Mouse (Mus musculus) stomach, embryonic 16.5 days (tissue): ENCODE data around the gene Ephb4. TPM values are rescaled to one million over a fixed set of nuclear protein-coding genes. Genes with fewer than 3 reads are reported as not detected.

Source experiments
- ATAC-seq: fragments of 200-750 bp; cut with Nextera tagmentation; 2 replicates; pipeline ENCODE4 v1.8.0; 2017; ENCODE audit warnings: moderate number of reproducible peaks, moderate TSS enrichment; ENCODE audit not compliant: insufficient read depth, low FRiP score
- H3K27ac ChIP-seq: fragments of 300-500 bp; sonication (generic); 2 replicates; pipeline ENCODE4 v1.5.1; 2014; ENCODE audit warnings: low read length
- H3K27me3 ChIP-seq: fragments of 300-500 bp; sonication (generic); 2 replicates; pipeline ENCODE4 v1.6.1; 2014; ENCODE audit warnings: low read length, control low read depth, mixed read lengths; ENCODE audit not compliant: control insufficient read depth, insufficient read depth
- H3K36me3 ChIP-seq: fragments of 300-500 bp; sonication (generic); 2 replicates; pipeline ENCODE4 v1.6.1; 2014; ENCODE audit warnings: low read length; ENCODE audit not compliant: control insufficient read depth, insufficient read depth
- H3K4me1 ChIP-seq: fragments of 300-500 bp; sonication (generic); 2 replicates; pipeline ENCODE4 v1.6.1; 2014; ENCODE audit warnings: low read length, control low read depth, mixed read lengths; ENCODE audit not compliant: control insufficient read depth, insufficient read depth
- H3K4me2 ChIP-seq: fragments of 300-500 bp; sonication (generic); 2 replicates; pipeline ENCODE4 v1.6.1; 2014; ENCODE audit warnings: low read depth, low read length, mixed read lengths
- H3K4me3 ChIP-seq: fragments of 300-500 bp; sonication (generic); replicated peaks from 2 replicates; pipeline ENCODE4 v1.5.1; 2014; ENCODE audit warnings: mild to moderate bottlenecking, low read length
- H3K9ac ChIP-seq: fragments of 300-500 bp; sonication (generic); 2 replicates; pipeline ENCODE4 v1.6.1; 2014; ENCODE audit warnings: low read length
- H3K9me3 ChIP-seq: fragments of 300-500 bp; sonication (generic); replicated peaks from 2 replicates; pipeline ENCODE4 v1.6.1; 2016; ENCODE audit warnings: low read length, control low read depth; ENCODE audit not compliant: control insufficient read depth
- WGBS: fragments of 180-500 bp; shearing (Covaris S2); extraction: QIAGEN DNeasy Blood & Tissue Kit; methylation state at CpG from one replicate; pipeline ENCODE4 v1.1.7; 2014; 5-methylcytosine and 5-hydroxymethylcytosine counted together
- polyA plus RNA-seq: library from polyadenylated mRNA; unstranded; fragments of >200 nt; fragmentation: Nextera tagmentation; extraction: Ambion mirVana; gene quantifications from 2 replicates; pipeline ENCODE4 v1.2.1, GENCODE M21; 2015

The Ephb4 gene
- polyA plus RNA-seq, 1 experiment from 2014 or later = 31.6 TPM

GRCm38 (mm10) chr5:137332857-137333511 is 16.9 kb upstream of the Ephb4 start:
- Histone ChIP-seq H3K9ac (peak overlapping the region; percentile 83), H3K4me2 (peak overlapping the region; percentile 92), H3K36me3 (no peaks in the 10 kb centered on the region), H3K9me3 (no peaks in the 10 kb centered on the region), H3K27ac (no peak overlapping the region), H3K4me1 (peaks cover 4% of the 10 kb centered on the region; the same call in 1 of the 2 replicates), H3K27me3 (no peaks in the 10 kb centered on the region), H3K4me3 (peak overlapping the region; percentile 74)
- WGBS = 20% methylated on average over 15 of the region's 15 CpGs
- ATAC-seq = no peak

GRCm38 (mm10) chr5:137333512-137334174 is 16.3 kb upstream of the Ephb4 start, which contains the start of gene Slc12a9:
Gene Slc12a9, minus strand, starts transcription at chr5:137333597.
- no peaks in the 10 kb centered on the region for H3K9me3 ChIP-seq
- peak within 1 kb of the TSS; percentile 3 for H3K27ac ChIP-seq
- WGBS = under 1% methylated on average over 44 of the region's 44 CpGs
- peaks cover 5% of the 10 kb centered on the region for H3K4me1 ChIP-seq
- H3K36me3 ChIP-seq = no peaks in the 10 kb centered on the region
- peak within 1 kb of the TSS; percentile 92 for H3K4me2 ChIP-seq
- H3K27me3 ChIP-seq = no peaks in the 10 kb centered on the region
- H3K4me3 ChIP-seq = peak within 1 kb of the TSS; percentile 74
- peak; percentile 89 for ATAC-seq
- peak within 1 kb of the TSS; percentile 83 for H3K9ac ChIP-seq

- Histone ChIP-seq H3K9ac (no peak overlapping the region), H3K27me3 (no peaks in the 10 kb centered on the region), H3K36me3 (no peaks in the 10 kb centered on the region), H3K4me2 (peak overlapping the region; percentile 92), H3K27ac (0 out of 2 replicates have a peak overlapping the region, but pooled peaks have one; percentile 3), H3K9me3 (no peaks in the 10 kb centered on the region), H3K4me3 (peak overlapping the region; percentile 74), H3K4me1 (peaks cover 12% of the 10 kb centered on the region)
- ATAC-seq = no peak
- WGBS = 41% methylated on average over 10 of the region's 10 CpGs
Observed at GRCm38 (mm10) chr5:137334317-137334716, 15.6 kb upstream of the Ephb4 start.

DNA sequence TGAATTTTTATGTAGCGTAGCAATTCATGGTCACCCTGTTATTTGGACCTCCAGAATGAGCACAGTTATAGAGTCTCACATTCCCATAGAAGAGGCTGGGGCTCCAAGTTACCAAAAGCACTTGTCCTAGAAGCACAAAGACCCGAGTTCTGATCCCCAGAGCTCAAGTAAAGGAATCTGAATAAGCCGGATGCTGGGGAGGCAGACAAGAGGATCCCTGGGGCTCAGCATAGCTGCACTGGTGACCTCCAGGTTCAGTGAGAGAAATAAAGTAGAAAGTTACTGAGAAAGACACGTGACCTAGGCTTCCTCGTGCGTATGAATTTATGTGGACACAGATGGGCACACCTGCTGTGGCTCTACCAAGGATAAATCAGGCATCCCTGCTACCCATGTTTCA is 14.8 kb upstream of the Ephb4 start:
- peaks cover 19% of the 10 kb centered on the region for H3K4me1 ChIP-seq
- no peak overlapping the region for H3K4me3 ChIP-seq
- no peak overlapping the region for H3K9ac ChIP-seq
- no peaks in the 10 kb centered on the region for H3K9me3 ChIP-seq
- H3K36me3 ChIP-seq = no peaks in the 10 kb centered on the region
- no peaks in the 10 kb centered on the region for H3K27me3 ChIP-seq
- no peak overlapping the region for H3K4me2 ChIP-seq
- H3K27ac ChIP-seq = no peak overlapping the region
- WGBS = 69% methylated on average over 6 of the region's 6 CpGs
- ATAC-seq = no peak

DNA sequence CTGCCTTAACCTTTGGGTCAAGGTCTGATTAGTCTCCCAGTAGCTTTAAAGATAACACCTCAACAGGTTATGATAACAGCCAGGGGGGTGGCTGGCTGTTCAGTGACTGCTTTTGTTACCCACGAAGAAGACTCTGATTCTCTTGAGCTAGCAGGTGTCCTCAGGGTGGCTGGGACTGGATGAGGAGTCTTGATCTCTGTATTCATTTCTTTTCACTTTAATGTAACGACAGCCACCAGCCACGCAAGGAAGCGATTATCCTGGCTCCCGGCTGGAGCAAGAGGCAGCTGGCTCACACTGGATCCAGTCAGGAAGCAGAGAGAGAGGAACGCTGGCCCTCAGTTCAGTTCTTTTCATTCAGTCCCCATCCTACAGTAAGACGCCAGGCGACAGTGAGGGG is 12.7 kb upstream of the Ephb4 start:
- H3K4me2 ChIP-seq = no peak overlapping the region
- no peak for ATAC-seq
- no peaks in the 10 kb centered on the region for H3K27me3 ChIP-seq
- peak overlapping the region; percentile 15; the same call in 1 of the 2 replicates for H3K27ac ChIP-seq
- peaks cover 19% of the 10 kb centered on the region for H3K4me1 ChIP-seq
- 45% methylated on average over 8 of the region's 8 CpGs for WGBS
- H3K4me3 ChIP-seq = no peak overlapping the region
- no peaks in the 10 kb centered on the region for H3K9me3 ChIP-seq
- no peaks in the 10 kb centered on the region for H3K36me3 ChIP-seq
- no peak overlapping the region for H3K9ac ChIP-seq

DNA sequence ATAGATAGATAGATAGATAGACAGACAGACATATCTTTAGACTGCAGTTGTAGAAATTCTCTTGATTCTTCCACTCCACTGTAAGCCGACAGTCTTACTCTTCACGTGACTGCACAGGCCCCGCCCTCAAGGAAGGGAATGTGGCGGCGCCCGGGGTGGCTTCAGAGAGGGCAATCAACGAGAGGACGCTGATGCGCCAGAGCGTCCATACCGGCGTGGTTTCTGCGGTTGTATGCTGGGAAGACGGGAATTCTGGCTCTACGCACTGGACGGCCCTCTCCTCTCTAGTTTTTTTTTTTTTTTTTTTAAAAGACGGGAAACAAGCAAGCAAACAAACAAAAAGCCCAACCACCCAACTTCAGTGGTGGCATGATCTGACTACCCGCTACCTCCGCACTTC is 11.7 kb upstream of the Ephb4 start:
- WGBS = under 1% methylated on average over 19 of the region's 19 CpGs
- H3K27ac ChIP-seq = peak overlapping the region; percentile 90
- H3K27me3 ChIP-seq = no peaks in the 10 kb centered on the region
- peak; percentile 82 for ATAC-seq
- H3K9ac ChIP-seq = peak overlapping the region; percentile 77
- H3K36me3 ChIP-seq = no peaks in the 10 kb centered on the region
- peaks cover 19% of the 10 kb centered on the region for H3K4me1 ChIP-seq
- peak overlapping the region; percentile 51 for H3K4me3 ChIP-seq
- peak overlapping the region; percentile 79 for H3K4me2 ChIP-seq
- H3K9me3 ChIP-seq = no peaks in the 10 kb centered on the region

GRCm38 (mm10) chr5:137338663-137339289 is 11.1 kb upstream of the Ephb4 start:
- 2% methylated on average over 11 of the region's 11 CpGs for WGBS
- no peaks in the 10 kb centered on the region for H3K36me3 ChIP-seq
- peak overlapping the region; percentile 77 for H3K9ac ChIP-seq
- H3K27me3 ChIP-seq = no peaks in the 10 kb centered on the region
- H3K4me2 ChIP-seq = peak overlapping the region; percentile 79
- peak overlapping the region; percentile 51 for H3K4me3 ChIP-seq
- ATAC-seq = peak; percentile 15; the same call in 1 of the 2 replicates
- peak overlapping the region; percentile 90 for H3K27ac ChIP-seq
- peaks cover 19% of the 10 kb centered on the region for H3K4me1 ChIP-seq
- no peaks in the 10 kb centered on the region for H3K9me3 ChIP-seq

DNA sequence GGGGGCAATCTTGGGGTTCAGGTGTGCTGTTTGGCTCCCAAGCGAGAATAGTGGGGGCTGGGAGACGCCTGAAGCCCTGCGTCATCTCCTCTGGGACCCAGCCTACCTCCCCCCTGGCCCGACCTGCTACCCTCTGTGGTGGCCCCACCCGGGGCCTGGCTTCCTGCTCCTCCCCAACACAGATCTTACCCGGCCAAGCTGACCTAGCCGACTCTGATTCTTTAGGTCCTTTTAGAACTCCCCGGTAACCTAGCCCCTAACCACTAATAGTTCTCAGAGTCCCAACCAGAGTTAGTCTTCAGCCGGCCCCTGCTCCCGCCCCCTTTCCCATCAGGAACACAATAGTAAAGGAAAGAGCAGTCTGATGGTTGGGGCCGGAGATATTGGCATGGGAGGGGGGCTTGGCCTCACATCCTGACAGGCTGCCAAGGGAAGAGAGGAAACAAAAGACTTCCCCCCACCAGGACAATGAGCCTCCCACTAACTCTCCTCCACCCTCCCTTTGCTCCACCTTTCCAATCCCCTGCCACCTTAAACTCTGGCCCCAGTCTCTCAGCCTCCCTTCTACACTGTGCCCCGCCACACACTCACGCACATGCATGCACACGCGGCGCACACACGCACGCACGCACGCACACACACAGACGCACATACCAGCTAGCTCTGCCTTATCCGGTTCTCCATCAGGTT is 10.5 kb upstream of the Ephb4 start:
- H3K36me3 ChIP-seq = no peaks in the 10 kb centered on the region
- peak overlapping the region; percentile 51 for H3K4me3 ChIP-seq
- H3K9ac ChIP-seq = peak overlapping the region; percentile 77
- H3K4me1 ChIP-seq = peaks cover 19% of the 10 kb centered on the region
- ATAC-seq = peak; percentile 32
- no peaks in the 10 kb centered on the region for H3K27me3 ChIP-seq
- peak overlapping the region; percentile 79 for H3K4me2 ChIP-seq
- H3K9me3 ChIP-seq = no peaks in the 10 kb centered on the region
- peak overlapping the region; percentile 90 for H3K27ac ChIP-seq
- WGBS = 12% methylated on average over 22 of the region's 22 CpGs
